Mouse (Mus musculus) gastrocnemius, postnatal 4 days (tissue): ENCODE results near the gene Pecr. TPM values are rescaled to one million over a fixed set of nuclear protein-coding genes. Genes with fewer than 3 reads are reported as not detected.
A peak's percentile ranks its signal among the peaks of the same experiment; 100 is the strongest.

Source experiments
- DNase-seq, 2 experiments: peaks; one replicate each; pipeline ENCODE4 v3.0.0; 2021 to 2022; ENCODE audit warnings: low spot score in 2 of 2, mixed read lengths in 2 of 2
- long read RNA-seq, 2 experiments: library from polyadenylated mRNA; stranded (forward); transcript quantifications; one replicate each; pipeline ENCODE4 v2.0.0; 2021
- total RNA-seq, 2 experiments: library from RNA; stranded (reverse); gene quantifications; 2 replicates each; pipeline ENCODE4 v1.2.3; 2021

Pecr gene
- total RNA-seq = 10 to 100 TPM; 16.9 to 17.8 TPM
- long read RNA-seq, experiment 1, transcript Pecr-201 (8 exons, 1,186 nt) = major isoform, 25 of 28 reads
- long read RNA-seq, experiment 1, partial matches to known transcripts = 0 of 28 reads
- long read RNA-seq, experiment 1, other reads (novel, unspliced or antisense) = 3 of 28 reads
- long read RNA-seq, experiment 2, transcript Pecr-201 (8 exons, 1,186 nt) = major isoform, 26 of 28 reads
- long read RNA-seq, experiment 2, partial matches to known transcripts = 0 of 28 reads
- long read RNA-seq, experiment 2, other reads (novel, unspliced or antisense) = 2 of 28 reads

- DNase-seq = peak; percentile 91 to 93
These were observed at the start of gene Pecr, which contains the start of gene Tmem169 for GRCm38 (mm10) chr1:72283992-72284485. Pecr (minus strand) TSS chr1:72284314. Tmem169 (plus strand) TSS chr1:72284369.

GRCm38 (mm10) chr1:72326162-72326821 is 42.2 kb upstream of the Pecr start:
- no peak for DNase-seq

GRCm38 (mm10) chr1:72323248-72323647 is 39.1 kb upstream of the Pecr start:
- DNase-seq = no peak

GRCm38 (mm10) chr1:72320759-72321158 is 36.6 kb upstream of the Pecr start:
- no peak for DNase-seq

- DNase-seq = no peak
These were observed 32.8 kb upstream of the Pecr start for GRCm38 (mm10) chr1:72316901-72317300.

GRCm38 (mm10) chr1:72316409-72316808 is 32.3 kb upstream of the Pecr start:
- no peak for DNase-seq

GRCm38 (mm10) chr1:72315447-72315846 is 31.3 kb upstream of the Pecr start:
- DNase-seq = no peak

GRCm38 (mm10) chr1:72313399-72314039 is 29.4 kb upstream of the Pecr start:
- DNase-seq = no peak

GRCm38 (mm10) chr1:72312701-72313398 is 28.7 kb upstream of the Pecr start:
- DNase-seq = no peak

GRCm38 (mm10) chr1:72309744-72310424 is 25.8 kb upstream of the Pecr start:
- DNase-seq = no peak

- no peak for DNase-seq
These were observed 24.8 kb upstream of the Pecr start for GRCm38 (mm10) chr1:72308919-72309318.

GRCm38 (mm10) chr1:72307317-72307798 is 23.2 kb upstream of the Pecr start, which contains the start of gene Xrcc5:
Xrcc5 (plus strand) TSS chr1:72307421.
- DNase-seq = peak; percentile 66 to 90

- peak in 1 of 2 experiments; percentile 43 for DNase-seq
These were observed 22.6 kb upstream of the Pecr start for GRCm38 (mm10) chr1:72306679-72307181.

- no peak for DNase-seq
These were observed 22.1 kb upstream of the Pecr start for GRCm38 (mm10) chr1:72306241-72306640.

- no peak for DNase-seq
These were observed 17.7 kb upstream of the Pecr start for GRCm38 (mm10) chr1:72301845-72302244.

GRCm38 (mm10) chr1:72295746-72296145 is 11.6 kb upstream of the Pecr start:
- DNase-seq = no peak

- no peak for DNase-seq
These were observed 10.0 kb upstream of the Pecr start for GRCm38 (mm10) chr1:72293869-72294663.

- no peak for DNase-seq
These were observed 7.8 kb upstream of the Pecr start for GRCm38 (mm10) chr1:72291925-72292324.

- no peak for DNase-seq
These were observed 7.3 kb upstream of the Pecr start for GRCm38 (mm10) chr1:72291421-72291820.
